Mouse (Mus musculus) kidney, embryonic 14.5 days (tissue): Measurements from ENCODE around the gene Wfdc3. TPM values are rescaled to one million over a fixed set of nuclear protein-coding genes. Genes with fewer than 3 reads are reported as not detected.
A peak's percentile ranks its signal among the peaks of the same experiment; 100 is the strongest.

ENCODE experiments used
- ATAC-seq: fragments of 200-750 bp; cut with Nextera tagmentation; 2 replicates; pipeline ENCODE4 v1.8.0; 2017; ENCODE audit warnings: moderate number of reproducible peaks, mild to moderate bottlenecking, moderate TSS enrichment, moderate library complexity; ENCODE audit not compliant: low FRiP score, low TSS enrichment
- H3K27ac ChIP-seq: fragments of 300-500 bp; sonication (generic); 2 replicates; pipeline ENCODE4 v1.5.1; 2014; ENCODE audit warnings: low read depth, mild to moderate bottlenecking, low read length, moderate library complexity, mixed read lengths
- H3K27me3 ChIP-seq: fragments of 300-500 bp; sonication (generic); 2 replicates; pipeline ENCODE4 v1.6.1; 2014; ENCODE audit warnings: mild to moderate bottlenecking, low read length; ENCODE audit not compliant: control insufficient read depth, insufficient read depth
- H3K36me3 ChIP-seq: fragments of 300-500 bp; sonication (generic); 2 replicates; pipeline ENCODE4 v1.6.1; 2014; ENCODE audit warnings: low read length, mixed read lengths; ENCODE audit not compliant: control insufficient read depth, insufficient read depth
- H3K4me1 ChIP-seq: fragments of 300-500 bp; sonication (generic); 2 replicates; pipeline ENCODE4 v1.6.1; 2014; ENCODE audit warnings: low read length, mixed read lengths; ENCODE audit not compliant: control insufficient read depth, insufficient read depth
- H3K4me2 ChIP-seq: fragments of 300-500 bp; sonication (generic); replicated peaks from 2 replicates; pipeline ENCODE4 v1.6.1; 2014; ENCODE audit warnings: low read depth, mild to moderate bottlenecking, low read length
- H3K4me3 ChIP-seq: fragments of 300-500 bp; sonication (generic); 2 replicates; pipeline ENCODE4 v1.5.1; 2014; ENCODE audit warnings: mild to moderate bottlenecking, low read length
- H3K9ac ChIP-seq: fragments of 300-500 bp; sonication (generic); 2 replicates; pipeline ENCODE4 v1.6.1; 2014; ENCODE audit warnings: low read depth, mild to moderate bottlenecking, low read length, moderate library complexity
- H3K9me3 ChIP-seq: fragments of 300-500 bp; sonication (generic); 2 replicates; pipeline ENCODE4 v1.6.1; 2016; ENCODE audit warnings: low read length; ENCODE audit not compliant: control insufficient read depth
- WGBS: fragments of 180-500 bp; shearing (Covaris S2); extraction: QIAGEN DNeasy Blood & Tissue Kit; methylation state at CpG from one replicate; pipeline ENCODE4 v1.1.7; 2014; 5-methylcytosine and 5-hydroxymethylcytosine counted together
- polyA plus RNA-seq: library from polyadenylated mRNA; unstranded; fragments of >200 nt; fragmentation: Nextera tagmentation; extraction: Ambion mirVana; gene quantifications from 2 replicates; pipeline ENCODE4 v1.2.1, GENCODE M21; 2014

Wfdc3 gene
- polyA plus RNA-seq, 1 experiment from 2014 or later = 0.83 TPM

DNA sequence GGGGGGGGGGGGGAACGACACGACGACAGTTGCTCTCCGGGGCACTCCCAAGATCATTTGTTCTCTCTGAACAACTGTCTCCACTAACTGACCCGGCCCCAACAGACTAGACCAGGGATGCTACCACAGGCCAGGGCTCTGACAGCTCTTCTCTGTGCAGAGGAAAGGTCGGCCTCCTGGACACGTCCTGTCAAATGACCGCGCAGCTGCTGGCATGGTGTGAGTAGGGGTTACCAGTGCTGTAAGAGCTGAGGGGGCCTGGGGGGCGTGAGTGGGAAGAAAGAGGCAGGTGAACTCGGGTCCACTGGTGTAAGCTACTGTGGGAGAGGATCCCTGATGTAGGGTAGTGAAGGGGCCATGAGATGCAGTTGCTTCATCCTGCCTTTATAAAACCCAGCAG lies 12.1 kb upstream of the Wfdc3 start:
- 88% methylated on average over 11 of the region's 11 CpGs for WGBS
- no peak overlapping the region for H3K4me3 ChIP-seq
- no peak for ATAC-seq
- H3K4me1 ChIP-seq = no peaks in the 10 kb centered on the region
- H3K9me3 ChIP-seq = no peaks in the 10 kb centered on the region
- no peak overlapping the region for H3K9ac ChIP-seq
- no peaks in the 10 kb centered on the region for H3K27me3 ChIP-seq
- no peak overlapping the region for H3K27ac ChIP-seq
- peaks cover 96% of the 10 kb centered on the region for H3K36me3 ChIP-seq
- no peak overlapping the region for H3K4me2 ChIP-seq

GRCm38 (mm10) chr2:164754800-164755199 lies 9.1 kb upstream of the Wfdc3 start:
- Histone ChIP-seq H3K4me3 (no peak overlapping the region), H3K9ac (no peak overlapping the region), H3K4me1 (no peaks in the 10 kb centered on the region), H3K36me3 (peaks cover 93% of the 10 kb centered on the region), H3K9me3 (no peaks in the 10 kb centered on the region), H3K4me2 (no peak overlapping the region), H3K27ac (no peak overlapping the region), H3K27me3 (no peaks in the 10 kb centered on the region)
- ATAC-seq = no peak
- 83% methylated on average over 2 of the region's 2 CpGs for WGBS

DNA sequence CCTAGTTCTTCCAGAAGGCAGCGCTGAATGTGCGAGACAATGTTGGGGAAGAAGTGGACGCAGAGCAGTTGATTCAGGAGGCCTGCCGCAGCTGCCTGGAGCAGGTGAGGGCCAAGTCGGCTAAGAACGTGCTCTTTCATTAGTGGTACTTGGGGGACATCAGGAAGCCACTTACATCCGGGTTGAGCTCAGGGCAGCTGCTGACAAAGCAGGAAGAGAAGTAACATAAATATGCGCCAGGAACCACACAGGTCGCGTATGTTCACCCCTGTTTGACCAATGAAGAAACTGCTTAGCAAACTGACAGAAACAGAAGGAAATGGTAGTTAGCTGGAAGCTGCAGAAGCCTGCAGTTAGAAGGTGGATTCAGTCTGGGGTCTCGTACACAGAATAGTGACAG lies 8.4 kb upstream of the Wfdc3 start:
- Histone ChIP-seq H3K4me1 (no peaks in the 10 kb centered on the region), H3K9ac (no peak overlapping the region), H3K4me2 (no peak overlapping the region), H3K9me3 (no peaks in the 10 kb centered on the region), H3K36me3 (peaks cover 92% of the 10 kb centered on the region), H3K27me3 (no peaks in the 10 kb centered on the region), H3K4me3 (no peak overlapping the region), H3K27ac (no peak overlapping the region)
- ATAC-seq = no peak
- WGBS = 77% methylated on average over 11 of the region's 11 CpGs

DNA sequence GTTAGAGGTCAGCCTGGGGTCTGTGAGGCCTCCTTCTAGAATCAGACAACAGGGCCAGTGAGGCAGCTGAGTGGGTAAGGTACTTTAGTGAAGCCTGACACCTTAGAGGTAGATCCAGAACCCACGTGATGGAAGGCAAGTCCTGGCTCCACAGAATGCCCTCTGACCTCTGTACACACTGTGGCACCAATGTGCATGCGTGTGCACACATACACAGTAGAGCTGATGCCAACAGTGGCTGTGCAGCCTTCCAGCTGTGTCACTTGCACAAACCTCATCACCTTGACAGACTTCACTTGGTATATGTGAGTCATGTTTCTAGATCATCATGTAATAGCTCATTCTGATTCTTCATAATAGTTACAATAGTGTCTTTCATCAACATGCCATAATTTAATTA lies 6.7 kb upstream of the Wfdc3 start:
- no peak overlapping the region for H3K4me2 ChIP-seq
- WGBS = 89% methylated on average over 2 of the region's 2 CpGs
- peaks cover 88% of the 10 kb centered on the region for H3K36me3 ChIP-seq
- no peaks in the 10 kb centered on the region for H3K27me3 ChIP-seq
- H3K9ac ChIP-seq = no peak overlapping the region
- no peak overlapping the region for H3K27ac ChIP-seq
- ATAC-seq = no peak
- no peak overlapping the region for H3K4me3 ChIP-seq
- no peaks in the 10 kb centered on the region for H3K4me1 ChIP-seq
- no peaks in the 10 kb centered on the region for H3K9me3 ChIP-seq

DNA sequence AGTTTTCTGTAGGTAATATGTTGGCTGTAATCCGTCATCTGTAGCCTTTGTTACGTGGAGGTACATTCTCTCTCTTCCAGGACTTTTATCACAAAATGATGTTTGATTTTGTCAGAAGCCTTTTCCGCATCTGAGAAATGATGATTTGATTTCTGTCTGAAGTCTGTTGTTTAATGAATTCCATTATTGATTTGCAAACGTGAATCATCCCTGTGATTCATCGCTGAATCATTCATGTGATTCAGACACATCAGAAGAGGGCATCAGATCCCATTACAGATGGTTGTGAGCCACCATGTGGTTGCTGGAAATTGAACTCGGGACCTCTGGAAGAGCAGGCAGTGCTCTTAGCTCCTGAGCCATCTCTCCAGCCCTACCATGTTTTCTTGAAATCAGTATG lies 3.3 kb upstream of the Wfdc3 start:
- WGBS = 91% methylated on average over 6 of the region's 6 CpGs
- H3K9ac ChIP-seq = no peak overlapping the region
- no peak overlapping the region for H3K27ac ChIP-seq
- no peak overlapping the region for H3K4me3 ChIP-seq
- no peak for ATAC-seq
- H3K4me2 ChIP-seq = no peak overlapping the region
- no peaks in the 10 kb centered on the region for H3K9me3 ChIP-seq
- peaks cover 55% of the 10 kb centered on the region for H3K36me3 ChIP-seq
- peaks cover 5% of the 10 kb centered on the region for H3K4me1 ChIP-seq
- no peaks in the 10 kb centered on the region for H3K27me3 ChIP-seq

GRCm38 (mm10) chr2:164748191-164748590 lies 2.5 kb upstream of the Wfdc3 start:
- WGBS = 86% methylated on average over 4 of the region's 4 CpGs
- no peak overlapping the region for H3K4me2 ChIP-seq
- H3K27me3 ChIP-seq = no peaks in the 10 kb centered on the region
- H3K9ac ChIP-seq = no peak overlapping the region
- ATAC-seq = no peak
- no peak overlapping the region for H3K27ac ChIP-seq
- H3K36me3 ChIP-seq = peaks cover 47% of the 10 kb centered on the region
- H3K4me1 ChIP-seq = peaks cover 5% of the 10 kb centered on the region
- H3K9me3 ChIP-seq = no peaks in the 10 kb centered on the region
- H3K4me3 ChIP-seq = no peak overlapping the region

GRCm38 (mm10) chr2:164746693-164747092 lies 962 bp upstream of the Wfdc3 start:
- ATAC-seq = no peak
- H3K27ac ChIP-seq = no peak overlapping the region
- WGBS = 44% methylated on average over 8 of the region's 8 CpGs
- peak overlapping the region; percentile 60 for H3K4me2 ChIP-seq
- H3K27me3 ChIP-seq = no peaks in the 10 kb centered on the region
- peak overlapping the region; percentile 83 for H3K4me3 ChIP-seq
- H3K4me1 ChIP-seq = peaks cover 5% of the 10 kb centered on the region
- H3K36me3 ChIP-seq = peaks cover 34% of the 10 kb centered on the region
- peak overlapping the region; percentile 93 for H3K9ac ChIP-seq
- H3K9me3 ChIP-seq = no peaks in the 10 kb centered on the region

DNA sequence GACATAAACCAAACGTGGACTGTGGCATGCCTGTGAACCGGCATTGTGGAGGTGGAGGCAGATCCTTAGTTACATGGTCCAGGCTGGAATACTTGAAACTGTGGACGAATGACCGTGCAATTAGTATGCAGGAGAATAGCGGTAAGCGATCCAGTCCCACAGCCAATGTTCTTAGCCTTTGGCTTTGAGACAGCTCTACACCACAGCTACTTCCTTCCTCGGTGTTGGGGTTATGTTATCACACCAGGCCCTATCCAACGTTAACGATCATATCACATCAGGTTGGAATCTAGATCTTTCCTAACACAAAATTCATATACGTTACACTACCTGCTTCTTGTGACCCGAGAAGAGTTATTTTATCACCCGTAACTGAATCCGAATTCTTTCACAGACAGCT lies 744 bp downstream of the Wfdc3 start:
- H3K36me3 ChIP-seq = peaks cover 21% of the 10 kb centered on the region
- no peaks in the 10 kb centered on the region for H3K27me3 ChIP-seq
- peak overlapping the region; percentile 83 for H3K4me3 ChIP-seq
- no peaks in the 10 kb centered on the region for H3K9me3 ChIP-seq
- no peak for ATAC-seq
- peak overlapping the region; percentile 93; the same call in 1 of the 2 replicates for H3K9ac ChIP-seq
- H3K27ac ChIP-seq = no peak overlapping the region
- peaks cover 5% of the 10 kb centered on the region for H3K4me1 ChIP-seq
- 67% methylated on average over 13 of the region's 13 CpGs for WGBS
- H3K4me2 ChIP-seq = peak overlapping the region; percentile 60

- Histone ChIP-seq H3K9me3 (no peaks in the 10 kb centered on the region), H3K27ac (no peak overlapping the region), H3K27me3 (no peaks in the 10 kb centered on the region), H3K4me1 (no peaks in the 10 kb centered on the region), H3K9ac (no peak overlapping the region), H3K36me3 (no peaks in the 10 kb centered on the region), H3K4me3 (no peak overlapping the region), H3K4me2 (no peak overlapping the region)
- no peak for ATAC-seq
- WGBS = 68% methylated on average over 7 of the region's 7 CpGs
Observed at GRCm38 (mm10) chr2:164739876-164740275, 5.9 kb downstream of the Wfdc3 start.
